Mouse (Mus musculus): Measurements from ENCODE around the gene Aig1. TPM values are rescaled to one million over a fixed set of nuclear protein-coding genes. Genes with fewer than 3 reads are reported as not detected.

The Aig1 gene
- polyA plus RNA-seq, 1 experiment from 2014 or later, result 12.1 TPM

- H3K4me2 ChIP-seq, result peak overlapping the region; percentile 49
- peak overlapping the region; percentile 32; the same call in 1 of the 2 replicates for H3K9ac ChIP-seq
- H3K9me3 ChIP-seq (replicated peaks), result no peaks in the 10 kb centered on the region
- H3K27me3 ChIP-seq, result no peaks in the 10 kb centered on the region
- peak; percentile 59 for DNase-seq
- peak; percentile 97 for ATAC-seq (ENCODE audit: low read depth)
- H3K27ac ChIP-seq, result peak overlapping the region; percentile 90
- peak overlapping the region; percentile 18; the same call in 1 of the 2 replicates for H3K4me3 ChIP-seq (replicated peaks)
- H3K36me3 ChIP-seq, result no peaks in the 10 kb centered on the region
- 30% methylated on average over 10 of the region's 10 CpGs for WGBS (ENCODE audit: insufficient replicate concordance)
- peaks cover 38% of the 10 kb centered on the region for H3K4me1 ChIP-seq (replicated peaks)
Measured at GRCm38 (mm10) chr10:13874301-13875037, 5.7 kb upstream of the Aig1 start.

DNA sequence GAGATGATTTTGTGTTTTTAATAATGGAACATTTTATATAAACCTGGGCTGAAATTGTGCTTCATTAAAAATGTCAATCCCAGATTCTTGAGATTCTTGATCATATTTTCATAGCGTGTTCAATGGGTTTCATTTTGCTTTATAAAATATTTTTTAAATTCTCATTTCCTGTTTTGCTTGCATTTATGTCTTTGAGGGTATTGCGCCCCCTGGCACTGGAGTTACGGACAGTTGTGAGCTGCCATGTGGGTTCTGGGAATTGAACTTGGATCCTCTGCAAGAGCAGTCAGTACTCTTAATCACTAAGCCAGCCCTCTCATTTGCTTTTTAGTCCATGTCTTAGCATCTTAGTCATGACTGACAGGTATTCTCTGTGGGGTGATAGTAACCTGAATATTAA is 1.8 kb upstream of the Aig1 start:
- no peak for DNase-seq
- Histone ChIP-seq H3K27me3 (no peaks in the 10 kb centered on the region), H3K4me3 (replicated peaks) (no peak overlapping the region), H3K36me3 (no peaks in the 10 kb centered on the region), H3K4me1 (replicated peaks) (peaks cover 50% of the 10 kb centered on the region), H3K27ac (no peak overlapping the region), H3K9ac (no peak overlapping the region), H3K9me3 (replicated peaks) (no peaks in the 10 kb centered on the region), H3K4me2 (no peak overlapping the region)
- no peak for ATAC-seq (ENCODE audit: low read depth)
- WGBS (ENCODE audit: insufficient replicate concordance), result 80% methylated on average over 3 of the region's 3 CpGs

- WGBS (ENCODE audit: insufficient replicate concordance), result 40% methylated on average over 13 of the region's 13 CpGs
Measured at GRCm38 (mm10) chr10:13869322-13870035, 699 bp upstream of the Aig1 start.

GRCm38 (mm10) chr10:13866391-13866790 is 2.4 kb downstream of the Aig1 start:
- H3K27ac ChIP-seq, result no peak overlapping the region
- no peak overlapping the region for H3K4me2 ChIP-seq
- DNase-seq, result no peak
- no peak overlapping the region for H3K4me3 ChIP-seq (replicated peaks)
- no peak for ATAC-seq (ENCODE audit: low read depth)
- WGBS (ENCODE audit: insufficient replicate concordance), result 67% methylated on average over 4 of the region's 4 CpGs
- peaks cover 24% of the 10 kb centered on the region for H3K4me1 ChIP-seq (replicated peaks)
- no peak overlapping the region for H3K9ac ChIP-seq
- H3K36me3 ChIP-seq, result no peaks in the 10 kb centered on the region
- H3K27me3 ChIP-seq, result no peaks in the 10 kb centered on the region
- no peaks in the 10 kb centered on the region for H3K9me3 ChIP-seq (replicated peaks)

More at GRCm38 (mm10) chr10:13869322-13870035, 699 bp upstream of the Aig1 start:
- Histone ChIP-seq H3K9ac (peak overlapping the region; percentile 75), H3K4me1 (replicated peaks) (peaks cover 40% of the 10 kb centered on the region), H3K4me2 (peak overlapping the region; percentile 91), H3K9me3 (replicated peaks) (no peaks in the 10 kb centered on the region), H3K27ac (no peak overlapping the region), H3K36me3 (no peaks in the 10 kb centered on the region), H3K27me3 (no peaks in the 10 kb centered on the region), H3K4me3 (replicated peaks) (peak overlapping the region; percentile 66)
- no peak for ATAC-seq (ENCODE audit: low read depth)
- DNase-seq, result no peak

GRCm38 (mm10) chr10:13861115-13861909 is 7.5 kb downstream of the Aig1 start:
- H3K27me3 ChIP-seq, result no peaks in the 10 kb centered on the region
- no peak overlapping the region for H3K4me3 ChIP-seq (replicated peaks)
- H3K9me3 ChIP-seq (replicated peaks), result no peaks in the 10 kb centered on the region
- peaks cover 5% of the 10 kb centered on the region for H3K4me1 ChIP-seq (replicated peaks)
- DNase-seq, result no peak
- H3K9ac ChIP-seq, result no peak overlapping the region
- 0 out of 2 replicates have a peak, but pooled peaks have one; percentile 36 for ATAC-seq (ENCODE audit: low read depth)
- WGBS (ENCODE audit: insufficient replicate concordance), result 50% methylated on average over 11 of the region's 11 CpGs
- H3K27ac ChIP-seq, result no peak overlapping the region
- H3K36me3 ChIP-seq, result no peaks in the 10 kb centered on the region
- H3K4me2 ChIP-seq, result 0 out of 2 replicates have a peak overlapping the region, but pooled peaks have one; percentile 10

DNA sequence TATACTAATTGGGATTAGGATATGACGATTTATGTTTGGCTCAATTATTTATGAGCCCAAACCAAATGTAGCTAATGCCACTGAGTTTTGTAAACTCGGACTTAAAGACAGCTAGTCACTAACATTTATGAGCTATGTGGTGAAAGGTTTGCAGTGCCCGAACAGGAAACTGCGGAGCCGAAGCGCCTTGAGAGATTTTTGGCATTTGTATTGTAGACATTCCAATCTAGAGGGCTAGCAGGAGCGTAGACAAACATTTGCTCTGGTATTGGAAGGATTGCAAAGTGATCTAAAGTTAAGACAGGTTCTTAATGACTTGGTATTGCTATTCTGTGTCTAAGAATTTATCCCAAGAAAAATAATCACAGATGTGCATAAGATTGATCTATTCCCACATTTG is 12.3 kb downstream of the Aig1 start:
- ATAC-seq (ENCODE audit: low read depth) (no peak), DNase-seq (no peak)
- H3K9ac ChIP-seq, result no peak overlapping the region
- no peak overlapping the region for H3K27ac ChIP-seq
- no peak overlapping the region for H3K4me3 ChIP-seq (replicated peaks)
- no peak overlapping the region for H3K4me2 ChIP-seq
- no peaks in the 10 kb centered on the region for H3K36me3 ChIP-seq
- peaks cover 5% of the 10 kb centered on the region for H3K4me1 ChIP-seq (replicated peaks)
- no peaks in the 10 kb centered on the region for H3K27me3 ChIP-seq
- WGBS (ENCODE audit: insufficient replicate concordance), result 79% methylated on average over 7 of the region's 7 CpGs
- H3K9me3 ChIP-seq (replicated peaks), result no peaks in the 10 kb centered on the region

DNA sequence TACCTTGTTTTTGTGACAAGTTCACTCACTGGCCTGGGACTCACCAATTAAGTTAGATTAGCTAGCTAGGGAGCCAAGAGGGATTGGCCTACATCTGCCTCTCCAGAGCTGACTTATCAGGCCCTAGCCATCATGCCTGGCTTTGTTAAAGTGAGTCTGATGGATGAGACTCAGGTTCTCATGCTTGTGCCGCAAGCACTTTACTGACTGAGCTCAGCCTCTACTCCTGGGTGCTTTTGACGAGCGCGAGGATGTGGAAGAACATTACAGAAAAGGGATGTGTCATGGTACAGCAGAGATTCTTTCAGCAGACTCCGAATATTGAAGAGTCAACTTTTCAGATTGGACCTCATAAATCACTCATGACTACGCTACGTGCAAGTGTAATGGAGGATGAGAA is 12.8 kb downstream of the Aig1 start:
- no peak overlapping the region for H3K4me3 ChIP-seq (replicated peaks)
- H3K27me3 ChIP-seq, result no peaks in the 10 kb centered on the region
- WGBS (ENCODE audit: insufficient replicate concordance), result 84% methylated on average over 7 of the region's 7 CpGs
- H3K4me2 ChIP-seq, result no peak overlapping the region
- H3K9me3 ChIP-seq (replicated peaks), result no peaks in the 10 kb centered on the region
- H3K27ac ChIP-seq, result no peak overlapping the region
- H3K9ac ChIP-seq, result no peak overlapping the region
- no peak for DNase-seq
- H3K36me3 ChIP-seq, result no peaks in the 10 kb centered on the region
- ATAC-seq (ENCODE audit: low read depth), result no peak
- peaks cover under 1% of the 10 kb centered on the region; the same call in 1 of the 2 replicates for H3K4me1 ChIP-seq (replicated peaks)

- no peak overlapping the region for H3K4me2 ChIP-seq
Measured at GRCm38 (mm10) chr10:13855111-13855510, 13.7 kb downstream of the Aig1 start.

GRCm38 (mm10) chr10:13850071-13850470 is 18.7 kb downstream of the Aig1 start:
- H3K4me3 ChIP-seq (replicated peaks), result no peak overlapping the region
- H3K36me3 ChIP-seq, result no peaks in the 10 kb centered on the region
- no peak overlapping the region for H3K9ac ChIP-seq
- H3K9me3 ChIP-seq (replicated peaks), result no peaks in the 10 kb centered on the region
- H3K27me3 ChIP-seq, result no peaks in the 10 kb centered on the region
- no peak overlapping the region for H3K4me2 ChIP-seq
- H3K27ac ChIP-seq, result no peak overlapping the region
- no peaks in the 10 kb centered on the region; the same call in 1 of the 2 replicates for H3K4me1 ChIP-seq (replicated peaks)
- no peak for DNase-seq
- WGBS (ENCODE audit: insufficient replicate concordance), result 67% methylated on average over 3 of the region's 3 CpGs
- ATAC-seq (ENCODE audit: low read depth), result no peak

More at GRCm38 (mm10) chr10:13855111-13855510, 13.7 kb downstream of the Aig1 start:
- DNase-seq (no peak), ATAC-seq (ENCODE audit: low read depth) (no peak)
- Histone ChIP-seq H3K4me3 (replicated peaks) (no peak overlapping the region), H3K27ac (no peak overlapping the region), H3K36me3 (no peaks in the 10 kb centered on the region), H3K27me3 (no peaks in the 10 kb centered on the region), H3K4me1 (replicated peaks) (no peaks in the 10 kb centered on the region), H3K9ac (no peak overlapping the region), H3K9me3 (replicated peaks) (no peaks in the 10 kb centered on the region)
- 63% methylated on average over 3 of the region's 3 CpGs for WGBS (ENCODE audit: insufficient replicate concordance)

DNA sequence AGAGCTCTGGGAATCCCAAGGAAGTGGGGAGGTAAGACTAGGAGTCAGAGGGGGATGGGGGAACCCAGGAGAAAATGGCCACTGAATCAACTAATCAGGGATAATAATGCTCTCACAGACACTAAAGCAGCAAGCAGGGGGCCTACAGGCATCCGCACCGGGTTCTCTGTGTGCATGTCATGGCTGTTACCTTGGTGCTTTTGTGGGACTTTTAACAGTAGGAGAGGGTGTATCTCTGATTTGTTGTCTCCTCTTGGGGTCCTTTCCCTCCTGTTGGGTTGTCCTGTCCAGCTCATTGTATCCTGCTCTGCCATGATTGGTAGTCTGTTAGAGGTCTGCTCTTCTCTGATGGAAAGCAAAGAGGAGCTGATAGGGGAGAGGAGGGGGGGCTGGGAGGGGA is 19.6 kb downstream of the Aig1 start:
- Histone ChIP-seq H3K4me2 (no peak overlapping the region), H3K9me3 (replicated peaks) (no peaks in the 10 kb centered on the region), H3K9ac (no peak overlapping the region), H3K4me1 (replicated peaks) (no peaks in the 10 kb centered on the region; the same call in 1 of the 2 replicates), H3K36me3 (no peaks in the 10 kb centered on the region), H3K27me3 (no peaks in the 10 kb centered on the region), H3K4me3 (replicated peaks) (no peak overlapping the region), H3K27ac (no peak overlapping the region)
- DNase-seq, result no peak
- WGBS (ENCODE audit: insufficient replicate concordance), result 72% methylated on average over 2 of the region's 2 CpGs
- ATAC-seq (ENCODE audit: low read depth), result no peak

- no peaks in the 10 kb centered on the region; the same call in 1 of the 2 replicates for H3K4me1 ChIP-seq (replicated peaks)
- H3K4me2 ChIP-seq, result no peak overlapping the region
- WGBS (ENCODE audit: insufficient replicate concordance), result 71% methylated on average over 4 of the region's 4 CpGs
- no peaks in the 10 kb centered on the region for H3K36me3 ChIP-seq
- H3K9ac ChIP-seq, result no peak overlapping the region
- DNase-seq (no peak), ATAC-seq (ENCODE audit: low read depth) (no peak)
- H3K27ac ChIP-seq, result no peak overlapping the region
- no peak overlapping the region for H3K4me3 ChIP-seq (replicated peaks)
- H3K27me3 ChIP-seq, result no peaks in the 10 kb centered on the region
- H3K9me3 ChIP-seq (replicated peaks), result no peaks in the 10 kb centered on the region
Measured at GRCm38 (mm10) chr10:13844864-13845263, 23.9 kb downstream of the Aig1 start.
